Mouse (Mus musculus) small intestine, adult 2 months (tissue): ENCODE measurements around the gene Thap3.
"Not testable (repeated sequence)": the region's sequence is repeated elsewhere in the genome, so short reads cannot be mapped to it uniquely, and the experiment has no call there.

Experiments used
- CTCF ChIP-seq: fragments of 200-500 bp; IDR thresholded peaks from 2 replicates; pipeline ENCODE4 v1.5.1; 2012; ENCODE audit warnings: low read depth, mild to moderate bottlenecking, control low read depth, inconsistent platforms, low read length, moderate library complexity, mixed read lengths; ENCODE audit not compliant: insufficient replicate concordance, insufficient read length; ENCODE audit errors: extremely low read depth
- POLR2A ChIP-seq: fragments of 200-500 bp; IDR thresholded peaks from 2 replicates; pipeline ENCODE4 v1.6.1; 2012; ENCODE audit warnings: low read depth, mild to moderate bottlenecking, control low read depth, inconsistent platforms, low read length, moderate library complexity

- TF ChIP-seq POLR2A, CTCF: not testable (repeated sequence)
Measured at GRCm38 (mm10) chr4:152036464-152036863, 47.7 kb upstream of the Thap3 start.
